Mouse (Mus musculus) cerebellum, adult 2 months (tissue): ENCODE measurements at regions not wholly inside any gene's neighbourhood (a gene's known extent, or its start where the extent isn't known, plus 50 kb on each side); places are given as distances from the start of the nearest gene placed in this dataset.

Experiments used
- CTCF ChIP-seq: fragments of 200-500 bp; IDR thresholded peaks from 2 replicates; pipeline ENCODE4 v1.5.1; 2011; ENCODE audit warnings: low read depth, mild to moderate bottlenecking, control low read depth, low read length, moderate library complexity, borderline replicate concordance; ENCODE audit not compliant: insufficient read depth
- POLR2A ChIP-seq: fragments of 200-500 bp; IDR thresholded peaks from 2 replicates; pipeline ENCODE4 v1.6.1; 2011; ENCODE audit warnings: low read length, control low read depth, borderline replicate concordance; ENCODE audit not compliant: insufficient read depth

DNA sequence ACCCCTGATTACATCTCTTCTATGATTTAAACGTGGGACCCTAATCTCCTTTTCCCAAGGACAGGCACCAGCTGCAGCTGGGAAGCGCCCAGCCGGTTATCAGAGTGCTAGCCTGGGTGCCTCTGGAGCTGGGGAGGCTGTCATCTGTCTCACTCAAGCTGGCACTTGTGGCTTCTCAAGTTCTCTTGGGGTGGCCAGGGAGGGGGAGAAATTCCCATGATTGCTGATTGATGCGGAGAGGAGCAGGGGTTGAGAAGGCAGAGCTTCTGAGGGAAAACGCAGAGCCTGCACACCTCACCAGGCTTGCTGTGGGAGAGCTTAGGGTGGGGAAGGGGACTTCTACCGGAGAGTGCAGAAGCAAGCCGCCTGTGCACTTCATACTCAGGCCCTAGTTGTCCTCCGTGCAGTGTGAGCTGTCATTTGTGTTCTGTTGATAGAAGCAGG, 626.3 kb downstream of the Zfp706 start:
- TF ChIP-seq POLR2A (no peak), CTCF (no peak)
